Mouse (Mus musculus) E14TG2a.4 (cell line): ENCODE measurements at regions not wholly inside any gene's neighbourhood (a gene's known extent, or its start where the extent isn't known, plus 50 kb on each side); places are given as distances from the start of the nearest gene placed in this dataset.

Experiments
- CTCF ChIP-seq: conservative IDR thresholded peaks from 2 replicates; pipeline ENCODE4 v1.5.1; 2014; ENCODE audit warnings: low read length
- NANOG ChIP-seq: IDR thresholded peaks from 2 replicates; pipeline ENCODE4 v1.6.1; 2014; ENCODE audit warnings: borderline replicate concordance, low read length, mixed read lengths
- POU5F1 ChIP-seq: IDR thresholded peaks from 2 replicates; pipeline ENCODE4 v1.6.1; 2014; ENCODE audit warnings: low read length, borderline replicate concordance

GRCm38 (mm10) chr9:102782926-102783850 is 51.5 kb upstream of the Ryk start:
- TF ChIP-seq CTCF (no peak), NANOG (no peak), POU5F1 (no peak)
